Mouse (Mus musculus): ENCODE results near the gene Ptpn5. TPM values are rescaled to one million over a fixed set of nuclear protein-coding genes. Genes with fewer than 3 reads are reported as not detected.

Gene Ptpn5
- polyA plus RNA-seq (2012; ENCODE audit: low replicate concordance), result 0.16 and 0.34 TPM in 2 replicates

GRCm38 (mm10) chr7:47133331-47133730, at the start of gene Ptpn5:
Ptpn5 (minus strand) TSS chr7:47133684.

DNA sequence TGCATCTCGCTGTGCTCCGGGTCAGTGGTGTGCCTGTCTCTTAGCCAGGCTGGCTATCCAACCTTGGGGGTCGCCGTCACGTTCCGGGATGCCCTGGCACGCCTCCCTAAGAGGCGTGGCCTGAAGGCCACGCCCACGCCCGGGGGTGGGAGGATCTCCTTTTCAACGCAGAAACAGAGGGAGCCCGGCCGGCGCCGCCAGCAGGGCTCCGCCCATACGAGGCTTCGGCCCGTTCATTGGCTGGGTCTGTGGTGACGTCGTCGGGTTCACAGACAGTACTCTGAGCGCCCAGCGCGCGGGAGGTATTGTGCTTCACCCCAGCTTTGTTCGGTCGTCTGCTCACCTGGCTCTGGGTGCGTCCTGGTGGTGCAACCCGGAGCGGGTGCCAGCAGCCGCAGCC, 83.1 kb downstream of the Ptpn5 start, which contains the start of gene Tmem86a:
Gene Tmem86a (plus strand): TSS at position 236 of the 400 bp plus-strand sequence.

Other genes with a start within 250 kb of the Ptpn5 start
- gene Tsg101, start 213.7 kb downstream of the Ptpn5 start, polyA plus RNA-seq (2012; ENCODE audit: low replicate concordance), result 24.5 and 36.4 TPM in 2 replicates
- 0.07 and 0.54 TPM in 2 replicates for gene Uevld, start 175.2 kb downstream of the Ptpn5 start, polyA plus RNA-seq (2012; ENCODE audit: low replicate concordance)
- not detected in 2 replicates for gene Gm9999, start 150.1 kb downstream of the Ptpn5 start, polyA plus RNA-seq (2012; ENCODE audit: low replicate concordance)
- gene Spty2d1, start 125.3 kb downstream of the Ptpn5 start, polyA plus RNA-seq (2012; ENCODE audit: low replicate concordance), result 3.5 and 10.0 TPM in 2 replicates
- gene Tmem86a, start 83.1 kb downstream of the Ptpn5 start, polyA plus RNA-seq (2012; ENCODE audit: low replicate concordance), result 13.1 and 15.3 TPM in 2 replicates
- not detected in 2 replicates for gene Mrgpra6, start 71.2 kb upstream of the Ptpn5 start, polyA plus RNA-seq (2012; ENCODE audit: low replicate concordance)
- not detected in 2 replicates for gene Mrgpra9, start 119.2 kb upstream of the Ptpn5 start, polyA plus RNA-seq (2012; ENCODE audit: low replicate concordance)
- gene Mrgpra1, start 220.6 kb upstream of the Ptpn5 start, polyA plus RNA-seq (2012; ENCODE audit: low replicate concordance), result not detected in 2 replicates